Mouse (Mus musculus) forebrain, postnatal 0 days (tissue): ENCODE data around the gene Cldnd1. TPM values are rescaled to one million over a fixed set of nuclear protein-coding genes. Genes with fewer than 3 reads are reported as not detected.

Experiments
- ATAC-seq: fragments of 200-750 bp; cut with Nextera tagmentation; 2 replicates; pipeline ENCODE4 v1.8.0; 2017; ENCODE audit warnings: mild to moderate bottlenecking, moderate library complexity
- DNase-seq: peaks from one replicate; pipeline ENCODE4 v3.0.0-alpha.2; 2015
- H3K27ac ChIP-seq: fragments of 300-500 bp; sonication (generic); 2 replicates; pipeline ENCODE4 v1.5.1; 2014; ENCODE audit warnings: low read depth, mild to moderate bottlenecking, antibody characterized with exemption, low read length, moderate library complexity, mixed read lengths
- H3K27me3 ChIP-seq: fragments of 300-500 bp; sonication (generic); 2 replicates; pipeline ENCODE4 v1.6.1; 2014; ENCODE audit warnings: mild to moderate bottlenecking, low read length, mixed read lengths; ENCODE audit not compliant: insufficient read depth
- H3K36me3 ChIP-seq: fragments of 300-500 bp; sonication (generic); 2 replicates; pipeline ENCODE4 v1.6.1; 2014; ENCODE audit warnings: mild to moderate bottlenecking, moderate library complexity; ENCODE audit not compliant: insufficient read depth
- H3K4me1 ChIP-seq: fragments of 300-500 bp; sonication (generic); 2 replicates; pipeline ENCODE4 v1.6.1; 2014; ENCODE audit warnings: antibody characterized with exemption; ENCODE audit not compliant: insufficient read depth
- H3K4me2 ChIP-seq: fragments of 300-500 bp; sonication (generic); 2 replicates; pipeline ENCODE4 v1.6.1; 2014; ENCODE audit warnings: low read depth, mild to moderate bottlenecking, moderate library complexity
- H3K4me3 ChIP-seq: fragments of 300-500 bp; sonication (generic); 2 replicates; pipeline ENCODE4 v1.5.1; 2014; ENCODE audit warnings: low read depth, low read length, mixed read lengths
- H3K9ac ChIP-seq: fragments of 300-500 bp; sonication (generic); 2 replicates; pipeline ENCODE4 v1.6.1; 2014; ENCODE audit warnings: mild to moderate bottlenecking
- H3K9me3 ChIP-seq: fragments of 300-500 bp; sonication (generic); 2 replicates; pipeline ENCODE4 v1.6.1; 2016; ENCODE audit warnings: low read length
- CTCF ChIP-seq: sonication (generic); IDR thresholded peaks from 2 replicates; pipeline ENCODE4 v1.5.1; 2016; ENCODE audit warnings: antibody characterized with exemption, control low read depth, low read depth
- WGBS: fragments of 180-500 bp; shearing (Covaris S2); extraction: QIAGEN DNeasy Blood & Tissue Kit; methylation state at CpG from one replicate; pipeline ENCODE4 v1.1.7; 2014; 5-methylcytosine and 5-hydroxymethylcytosine counted together
- polyA plus RNA-seq: library from polyadenylated mRNA; unstranded; fragments of >200 nt; fragmentation: Nextera tagmentation; extraction: Ambion mirVana; gene quantifications from 2 replicates; pipeline ENCODE4 v1.2.1, GENCODE M21; 2015
- total RNA-seq: library from RNA; depleted of rRNA; stranded (reverse); fragments of >200 nt; gene quantifications from 2 replicates; pipeline ENCODE4 v1.2.3, GENCODE M21; 2014

Cldnd1 gene
- total and polyA plus RNA-seq, 2 experiments from 2014 or later, result 54.8 to 129 TPM

DNA sequence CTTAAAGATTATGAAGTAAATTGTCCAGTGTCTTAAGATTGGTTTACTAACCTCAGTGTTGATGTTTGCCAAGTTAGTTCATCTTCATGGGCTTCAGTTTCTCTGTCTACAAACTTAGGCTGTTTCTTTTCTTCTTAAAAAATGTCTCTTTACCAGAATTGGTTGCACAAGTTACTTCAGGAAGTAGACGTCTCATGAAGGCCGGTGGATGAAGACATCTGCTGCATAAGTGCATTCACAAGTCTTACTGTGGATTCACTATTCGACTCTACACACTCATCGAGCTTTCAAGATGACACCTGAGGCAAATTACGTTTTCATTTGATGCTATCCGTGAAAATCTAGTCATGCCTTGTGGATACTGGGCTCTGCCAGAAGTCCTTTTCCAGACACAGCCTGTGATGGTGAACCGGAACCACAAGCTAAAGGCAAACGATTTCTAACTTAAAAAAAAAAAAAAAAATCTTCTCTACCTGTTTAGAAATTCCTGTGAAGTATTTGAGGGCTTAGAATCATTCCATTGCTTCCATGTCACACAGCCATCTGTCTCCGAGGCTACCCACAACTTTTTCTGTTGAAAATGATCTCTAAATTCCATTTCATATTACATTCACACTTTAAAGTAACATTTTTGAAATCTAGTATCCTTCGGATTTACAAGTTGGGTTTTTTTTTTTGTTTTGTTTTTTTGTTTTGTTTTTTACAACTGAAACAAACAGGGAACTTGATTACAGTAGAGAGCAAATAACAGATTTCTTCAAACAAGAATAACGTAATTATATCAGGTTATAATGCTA, 832 bp upstream of the Cldnd1 start:
- Histone ChIP-seq H3K9ac (no peak overlapping the region; the same call in 1 of the 2 replicates), H3K36me3 (peaks cover 15% of the 10 kb centered on the region), H3K9me3 (no peaks in the 10 kb centered on the region), H3K27ac (no peak overlapping the region), H3K4me1 (0 out of 2 replicates have a peak, but pooled peaks cover 3% of the 10 kb centered on the region), H3K4me2 (peak overlapping the region; percentile 48), H3K4me3 (peak overlapping the region; percentile 84; the same call in 1 of the 2 replicates), H3K27me3 (no peaks in the 10 kb centered on the region)
- no peak for TF ChIP-seq CTCF
- ATAC-seq, result no peak
- no peak for DNase-seq
- 80% methylated on average over 11 of the region's 11 CpGs for WGBS

DNA sequence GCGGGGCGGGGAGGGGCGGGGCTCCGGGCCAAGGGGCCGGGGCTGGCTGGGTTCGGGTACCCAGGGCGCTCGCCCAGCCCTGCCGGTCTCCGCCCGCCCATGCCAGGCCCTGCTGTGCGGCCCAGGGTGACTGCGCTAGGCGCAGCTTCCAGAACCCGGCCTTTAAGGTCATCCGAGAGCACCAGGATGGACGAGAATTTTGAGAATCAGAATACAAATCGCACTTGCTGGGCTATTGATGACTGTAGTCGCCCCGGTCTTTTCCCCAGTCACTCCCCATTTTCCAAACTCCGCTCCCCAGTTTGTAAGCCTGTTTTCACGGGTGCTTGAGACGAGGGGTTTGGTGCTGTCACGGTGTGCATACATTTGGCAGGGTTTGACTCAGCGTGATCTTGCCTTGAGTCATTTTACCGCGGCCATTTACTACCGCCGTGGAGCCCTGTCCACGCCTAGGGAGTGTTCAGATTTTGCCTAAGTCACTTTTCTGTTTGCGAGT, 514 bp downstream of the Cldnd1 start:
- peak overlapping the region; percentile 59 for H3K4me2 ChIP-seq
- under 1% methylated on average over 26 of the region's 31 CpGs for WGBS
- 0 out of 2 replicates have a peak, but pooled peaks cover 3% of the 10 kb centered on the region for H3K4me1 ChIP-seq
- DNase-seq (peak; percentile 63), ATAC-seq (peak; percentile 80)
- H3K27ac ChIP-seq, result peak overlapping the region; percentile 84
- H3K9me3 ChIP-seq, result no peaks in the 10 kb centered on the region
- no peaks in the 10 kb centered on the region for H3K27me3 ChIP-seq
- peak overlapping the region; percentile 79 for H3K9ac ChIP-seq
- peak overlapping the region; percentile 84 for H3K4me3 ChIP-seq
- no peak for TF ChIP-seq CTCF
- peaks cover 25% of the 10 kb centered on the region for H3K36me3 ChIP-seq

DNA sequence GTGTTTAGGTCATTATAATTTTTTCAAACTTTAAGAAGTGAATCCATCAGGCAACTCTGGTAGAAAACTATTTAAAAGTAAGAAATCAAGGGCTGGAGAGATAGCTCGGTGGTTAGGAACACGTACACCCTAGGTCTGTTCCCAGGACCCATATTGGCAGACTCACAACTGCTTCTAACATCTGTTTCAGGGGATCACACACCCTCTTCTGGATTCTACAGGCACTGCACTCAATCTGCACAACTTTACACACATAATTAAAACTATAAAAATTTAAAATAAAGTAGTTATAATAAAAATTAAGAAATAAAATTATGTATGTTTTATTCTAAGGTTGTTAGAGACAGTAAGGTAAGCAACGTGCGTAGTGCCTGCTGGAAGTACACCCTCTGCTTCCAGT, 10.5 kb downstream of the Cldnd1 start:
- Histone ChIP-seq H3K27me3 (no peaks in the 10 kb centered on the region), H3K9ac (no peak overlapping the region), H3K36me3 (peaks cover 12% of the 10 kb centered on the region), H3K9me3 (no peaks in the 10 kb centered on the region), H3K27ac (no peak overlapping the region), H3K4me3 (no peak overlapping the region), H3K4me2 (no peak overlapping the region), H3K4me1 (no peaks in the 10 kb centered on the region)
- TF ChIP-seq CTCF, result no peak
- DNase-seq, result no peak
- ATAC-seq, result no peak
- WGBS, result 82% methylated on average over 4 of the region's 4 CpGs

DNA sequence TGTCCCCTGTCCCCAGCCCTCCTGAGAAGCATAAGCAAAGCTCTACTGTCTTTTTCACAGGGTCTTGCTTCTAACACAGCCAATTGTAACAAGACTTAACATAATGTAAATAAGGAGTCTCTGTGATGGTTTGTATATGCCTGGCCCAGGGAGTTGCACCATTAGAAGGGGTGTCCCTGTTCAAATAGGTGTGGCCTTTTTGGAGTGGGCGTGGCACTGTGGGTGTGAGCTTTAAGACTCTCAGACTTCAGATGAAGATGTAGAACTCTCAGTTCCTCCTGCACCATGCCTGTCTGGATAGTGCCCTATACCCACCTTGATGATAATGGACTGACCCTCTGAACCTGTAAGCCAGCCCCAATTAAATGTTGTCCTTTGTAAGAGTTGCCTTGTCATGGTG, 11.1 kb downstream of the Cldnd1 start:
- Histone ChIP-seq H3K27ac (no peak overlapping the region), H3K4me2 (no peak overlapping the region), H3K9me3 (no peaks in the 10 kb centered on the region), H3K36me3 (peaks cover 12% of the 10 kb centered on the region), H3K9ac (no peak overlapping the region), H3K4me3 (no peak overlapping the region), H3K4me1 (no peaks in the 10 kb centered on the region), H3K27me3 (no peaks in the 10 kb centered on the region)
- no peak for ATAC-seq
- no peak for TF ChIP-seq CTCF
- DNase-seq, result no peak
- 84% methylated on average over 1 of the region's 1 CpGs for WGBS

DNA sequence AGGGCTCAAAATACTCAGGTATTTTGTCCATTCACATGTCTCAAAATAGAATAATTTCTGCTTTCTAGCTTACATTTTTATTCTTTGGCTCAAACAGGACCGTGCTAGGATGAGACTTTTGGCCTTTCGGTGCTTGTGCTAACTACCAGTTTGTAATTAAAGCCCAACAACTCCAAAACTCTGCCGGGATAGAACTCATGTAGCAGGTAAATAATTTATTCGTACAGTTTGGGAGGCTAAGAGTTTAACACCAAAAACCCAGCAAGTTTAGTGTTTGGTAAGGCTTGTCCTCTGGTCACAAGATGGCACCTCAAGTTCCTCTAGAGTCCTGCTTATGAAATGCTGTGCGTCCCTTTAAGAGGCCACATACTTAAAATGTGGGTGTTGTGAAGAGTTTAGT, 13.0 kb downstream of the Cldnd1 start:
- H3K27me3 ChIP-seq, result no peaks in the 10 kb centered on the region
- H3K4me2 ChIP-seq, result no peak overlapping the region
- H3K9ac ChIP-seq, result no peak overlapping the region
- WGBS, result 96% methylated on average over 5 of the region's 5 CpGs
- ATAC-seq (no peak), DNase-seq (no peak)
- no peaks in the 10 kb centered on the region for H3K9me3 ChIP-seq
- H3K36me3 ChIP-seq, result no peaks in the 10 kb centered on the region
- no peak for TF ChIP-seq CTCF
- no peak overlapping the region for H3K4me3 ChIP-seq
- no peak overlapping the region for H3K27ac ChIP-seq
- H3K4me1 ChIP-seq, result no peaks in the 10 kb centered on the region

DNA sequence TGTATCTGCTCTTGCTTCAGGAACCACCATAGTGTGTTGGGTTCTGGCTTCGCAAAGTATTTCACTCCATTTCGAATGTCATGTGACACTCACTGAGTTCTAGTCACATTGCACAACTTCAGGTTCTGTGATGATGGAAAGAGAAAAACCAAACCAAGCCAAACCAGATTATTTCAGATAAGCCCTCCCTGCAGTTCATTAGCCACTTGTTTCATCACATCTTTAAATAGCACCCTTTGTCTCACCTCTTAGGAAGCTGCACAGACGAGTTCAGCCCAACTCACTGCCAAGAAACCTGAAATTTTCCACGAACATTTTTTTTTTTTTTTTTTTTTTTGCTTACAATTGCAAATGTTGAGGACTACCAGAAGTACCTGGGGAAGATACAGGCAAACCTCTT, 19.0 kb downstream of the Cldnd1 start:
- Histone ChIP-seq H3K9ac (no peak overlapping the region), H3K27me3 (no peaks in the 10 kb centered on the region), H3K4me3 (no peak overlapping the region), H3K4me1 (no peaks in the 10 kb centered on the region), H3K36me3 (no peaks in the 10 kb centered on the region), H3K27ac (no peak overlapping the region), H3K4me2 (no peak overlapping the region), H3K9me3 (no peaks in the 10 kb centered on the region)
- ATAC-seq, result no peak
- 68% methylated on average over 4 of the region's 4 CpGs for WGBS
- no peak for TF ChIP-seq CTCF
- no peak for DNase-seq

DNA sequence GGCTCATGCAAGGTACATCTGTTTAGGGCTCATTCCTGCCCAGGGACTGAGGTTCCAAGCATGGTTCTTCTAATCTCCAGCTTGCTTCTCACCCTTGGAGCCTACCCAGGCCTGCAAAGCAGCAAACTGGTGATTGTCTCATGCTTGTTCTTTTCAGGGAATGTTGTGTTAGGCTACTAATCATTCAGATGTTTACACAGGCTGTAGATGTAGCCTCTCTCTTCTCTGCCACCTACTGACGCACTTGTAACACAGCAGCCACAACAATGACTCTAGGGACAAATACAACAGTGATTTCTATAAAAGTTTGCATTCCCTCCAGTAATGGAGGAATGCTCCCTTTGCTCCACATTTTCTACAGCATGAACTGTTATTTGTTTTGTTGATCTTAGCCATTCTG, 23.6 kb downstream of the Cldnd1 start:
- DNase-seq (peak; percentile 8), ATAC-seq (no peak)
- no peaks in the 10 kb centered on the region for H3K9me3 ChIP-seq
- H3K4me3 ChIP-seq, result no peak overlapping the region
- peak; percentile 57 for TF ChIP-seq CTCF
- no peaks in the 10 kb centered on the region for H3K36me3 ChIP-seq
- no peaks in the 10 kb centered on the region for H3K4me1 ChIP-seq
- 16% methylated on average over 1 of the region's 1 CpGs for WGBS
- no peaks in the 10 kb centered on the region for H3K27me3 ChIP-seq
- H3K9ac ChIP-seq, result no peak overlapping the region
- no peak overlapping the region for H3K27ac ChIP-seq
- no peak overlapping the region for H3K4me2 ChIP-seq
